Comparison of ENCODE assay signal across 9 mouse cellular contexts in genomic region chr14:7994271-7994767, GRCm38 (mm10). TPM values are rescaled to one million over a fixed set of nuclear protein-coding genes. Genes with fewer than 3 reads are reported as not detected.
A peak's percentile ranks its signal among the peaks of the same experiment; 100 is the strongest.
DNase-seq lines count a peak whose midpoint lies in the region; ATAC-seq and TF ChIP-seq lines count a peak whose summit lies in the region.
"Had no signal": no experiment of that assay in that cellular context is flagged by ENCODE, and none has a peak within 500 bp of the region (broad histone marks: within the 10 kb centered on the region; RNA-seq: fewer than 3 reads in every experiment).

Dnase1l3 (minus strand) TSS chr14:7994573.

- H3K4me1 ChIP-seq in heart, postnatal 0 days (ENCODE audit: control insufficient read depth, insufficient read depth): no peaks in the 10 kb centered on the region
- H3K4me1 ChIP-seq in liver, adult 2 months (ENCODE audit: control insufficient read depth, insufficient read depth, low read length): no peaks in the 10 kb centered on the region; the same call in none of the 2 replicates
- peaks cover 38% of the 10 kb centered on the region for H3K4me1 ChIP-seq in spleen, adult 2 months (ENCODE audit: control insufficient read depth, insufficient read depth, insufficient read length)
- no peaks in the 10 kb centered on the region for H3K4me1 ChIP-seq in forebrain, embryonic 14.5 days (ENCODE audit: control insufficient read depth, insufficient read depth, low read length)

- no peaks in the 10 kb centered on the region for H3K36me3 ChIP-seq in heart, postnatal 0 days (replicated peaks; ENCODE audit: control insufficient read depth, insufficient read depth, low read length)
- H3K36me3 ChIP-seq in liver, adult 2 months (ENCODE audit: control insufficient read depth, insufficient read depth, low read length): no peaks in the 10 kb centered on the region
- H3K36me3 ChIP-seq in spleen, adult 2 months (ENCODE audit: control insufficient read depth, insufficient read depth, low read length): no peaks in the 10 kb centered on the region
- H3K36me3 ChIP-seq in forebrain, embryonic 14.5 days (ENCODE audit: control insufficient read depth, insufficient read depth, low read length): no peaks in the 10 kb centered on the region
- H3K36me3 ChIP-seq: midbrain, embryonic 12.5 days had no signal

- peak; percentile 49 for DNase-seq in gastrocnemius, adult 2 months
- no peak for DNase-seq in gastrocnemius, adult 8-10 months (ENCODE audit: low spot score in 2 of 2)
- DNase-seq in right cerebral cortex, postnatal 4 days: peak; percentile 17
- no peak for DNase-seq in right cerebral cortex, postnatal 25 days
- DNase-seq in heart, postnatal 0 days (ENCODE audit: low spot score): peak; percentile 57
- peak; percentile 51 for DNase-seq in liver, adult 2 months (ENCODE audit: extremely low read depth, low read depth, low spot score)
- peak; percentile 65 to 70 for DNase-seq in spleen, adult 2 months (ENCODE audit: low read depth in 1 of 2, low spot score in 2 of 2)
- DNase-seq in forebrain, embryonic 14.5 days (ENCODE audit: low spot score): no peak

- no peak within 1 kb of the TSS for H3K4me2 ChIP-seq in heart, postnatal 0 days (ENCODE audit: low read depth, low read length)
- H3K4me2 ChIP-seq in forebrain, embryonic 14.5 days (ENCODE audit: low read length): no peak within 1 kb of the TSS
- H3K4me2 ChIP-seq: midbrain, embryonic 12.5 days had no signal

- H3K27me3 ChIP-seq in heart, postnatal 0 days (ENCODE audit: control insufficient read depth, insufficient read depth, low read length): 0 out of 2 replicates have a peak, but pooled peaks cover 3% of the 10 kb centered on the region
- no peaks in the 10 kb centered on the region for H3K27me3 ChIP-seq in liver, adult 2 months (ENCODE audit: control insufficient read depth, insufficient read depth, low read length)
- no peaks in the 10 kb centered on the region for H3K27me3 ChIP-seq in spleen, adult 2 months (ENCODE audit: control insufficient read depth, insufficient read depth, low read length)
- H3K27me3 ChIP-seq in forebrain, embryonic 14.5 days (replicated peaks; ENCODE audit: control insufficient read depth, insufficient read depth, low read length): no peaks in the 10 kb centered on the region

- intact Hi-C loops in gastrocnemius, adult 2 months (cut with DNase I): no loop called here

- 49% methylated on average over 8 of the region's 8 CpGs for WGBS in heart, postnatal 0 days
- WGBS in liver, adult 2 months: 55% methylated on average over 8 of the region's 8 CpGs
- 31% methylated on average over 8 of the region's 8 CpGs for WGBS in spleen, adult 2 months
- WGBS in forebrain, embryonic 14.5 days: 75% methylated on average over 8 of the region's 8 CpGs

- no peak for TF ChIP-seq POLR2A in liver, adult 2 months (IDR thresholded peaks at IDR 0.05; ENCODE audit: extremely low read depth, insufficient read depth, low read length)
- TF ChIP-seq POLR2A in spleen, adult 2 months (IDR thresholded peaks at IDR 0.05; ENCODE audit: low read depth, low read length): no peak

- no peaks in the 10 kb centered on the region for H3K79me2 ChIP-seq in liver, adult 2 months (ENCODE audit: control insufficient read depth, insufficient read depth, low read length)

- peak; percentile 62 for TF ChIP-seq CTCF in gastrocnemius, adult 2 months (IDR thresholded peaks at IDR 0.05)
- peak; percentile 68 for TF ChIP-seq CTCF in heart, postnatal 0 days (IDR thresholded peaks at IDR 0.05; ENCODE audit: low read depth)
- TF ChIP-seq CTCF in liver, adult 2 months (IDR thresholded peaks at IDR 0.05; ENCODE audit: low read depth, low read length): peak; percentile 82
- TF ChIP-seq CTCF in spleen, adult 2 months (IDR thresholded peaks at IDR 0.05; ENCODE audit: extremely low read depth, insufficient read depth, insufficient read length, insufficient replicate concordance): peak; percentile 59; the same call in 1 of the 2 replicates

- H3K4me3 ChIP-seq in gastrocnemius, adult 2 months: no peak within 1 kb of the TSS
- no peak within 1 kb of the TSS for H3K4me3 ChIP-seq in heart, postnatal 0 days (ENCODE audit: low read depth, low read length)
- peak within 1 kb of the TSS; percentile 44 for H3K4me3 ChIP-seq in liver, adult 2 months (ENCODE audit: insufficient read depth, low read depth, low read length)
- H3K4me3 ChIP-seq in spleen, adult 2 months (ENCODE audit: extremely low read depth, insufficient read depth, insufficient read length): peak within 1 kb of the TSS; percentile 25
- no peak within 1 kb of the TSS for H3K4me3 ChIP-seq in forebrain, embryonic 14.5 days (ENCODE audit: low read depth, low read length)
- H3K4me3 ChIP-seq: midbrain, embryonic 12.5 days had no signal

- H3K9me3 ChIP-seq in heart, postnatal 0 days (replicated peaks; ENCODE audit: control insufficient read depth, low read length): no peaks in the 10 kb centered on the region
- no peaks in the 10 kb centered on the region for H3K9me3 ChIP-seq in forebrain, embryonic 14.5 days (replicated peaks; ENCODE audit: control insufficient read depth, low read length)
- H3K9me3 ChIP-seq: midbrain, embryonic 12.5 days had no signal

- no peak for TF ChIP-seq EP300 in heart, postnatal 0 days (IDR thresholded peaks at IDR 0.05; ENCODE audit: low read depth)

- H3K9ac ChIP-seq in heart, postnatal 0 days (replicated peaks; ENCODE audit: low read depth, low read length): no peak within 1 kb of the TSS
- H3K9ac ChIP-seq in liver, adult 2 months (ENCODE audit: low read depth, low read length): peak within 1 kb of the TSS; percentile 50
- no peak within 1 kb of the TSS for H3K9ac ChIP-seq in forebrain, embryonic 14.5 days (ENCODE audit: low read length)
- H3K9ac ChIP-seq: midbrain, embryonic 12.5 days had no signal

- no peak within 1 kb of the TSS for H3K27ac ChIP-seq in gastrocnemius, adult 2 months
- no peak within 1 kb of the TSS for H3K27ac ChIP-seq in heart, postnatal 0 days (ENCODE audit: low read depth)
- H3K27ac ChIP-seq in liver, adult 2 months (replicated peaks; ENCODE audit: insufficient read depth, low read depth, low read length): peak within 1 kb of the TSS; percentile 86
- peak within 1 kb of the TSS; percentile 56 for H3K27ac ChIP-seq in spleen, adult 2 months (ENCODE audit: insufficient read depth, low read length)
- no peak within 1 kb of the TSS for H3K27ac ChIP-seq in forebrain, embryonic 14.5 days (ENCODE audit: low read depth, low read length)
- H3K27ac ChIP-seq: midbrain, embryonic 12.5 days had no signal

- peak; percentile 66 for ATAC-seq in heart, postnatal 0 days (ENCODE audit: insufficient read depth, low read depth)
- ATAC-seq in forebrain, embryonic 14.5 days: no peak

RNA-seq across cellular contexts. Expression of gene Dnase1l3, which starts in this region (rescaled TPM):
- total RNA-seq in gastrocnemius, adult 2 months (2021): not detected
- total RNA-seq in gastrocnemius, adult 8-10 months (2022): not detected
- not detected in 2 replicates for total RNA-seq in heart, postnatal 0 days (2014; rRNA removed; ENCODE audit: low replicate concordance)
- polyA plus RNA-seq in heart, postnatal 0 days (2015; fragmentation: Nextera tagmentation; extraction: Ambion mirVana): 0.03 TPM in 2 replicates
- total RNA-seq in liver, adult 2 months (2014; rRNA removed): 10.0 and 10.9 TPM in 2 replicates
- 20.5 and 24.3 TPM in 2 replicates for polyA plus RNA-seq in liver, adult 2 months (2012; rRNA removed)
- polyA plus RNA-seq in spleen, adult 2 months (2012; rRNA removed): 69.2 and 69.9 TPM in 2 replicates
- polyA plus RNA-seq in forebrain, embryonic 14.5 days (2014; fragmentation: Nextera tagmentation; extraction: Ambion mirVana): 0.05 and 0.15 TPM in 2 replicates

Comparison
In these comparisons a context has a peak if more than half of its experiments do, and no peak if none do; other contexts are left out.
1. RNA of gene Dnase1l3 (total RNA-seq): 10.0 to 10.9 TPM in liver, adult 2 months; not detected in gastrocnemius, adult 8-10 months, not detected in gastrocnemius, adult 2 months and not detected in heart, postnatal 0 days; every median in the first group is over 10 times any median in the second.
2. RNA of gene Dnase1l3 (polyA plus RNA-seq): 69.2 to 69.9 TPM in spleen, adult 2 months and 20.5 to 24.3 TPM in liver, adult 2 months; 0.05 to 0.15 TPM in forebrain, embryonic 14.5 days and 0.03 TPM in heart, postnatal 0 days; every median in the first group is over 10 times any median in the second.
3. DNase-seq: peak in right cerebral cortex, postnatal 4 days (single experiment), liver, adult 2 months (single experiment) and spleen, adult 2 months (2 of 2); none in gastrocnemius, adult 8-10 months (0 of 2), right cerebral cortex, postnatal 25 days (single experiment) and forebrain, embryonic 14.5 days (single experiment).
4. Peak in DNase-seq in gastrocnemius, adult 2 months; RNA of the gene not detected or under 1 TPM.
5. Peak in DNase-seq and ATAC-seq in heart, postnatal 0 days; RNA of the gene not detected or under 1 TPM.
6. H3K27ac ChIP-seq: peak in liver, adult 2 months (single experiment) and spleen, adult 2 months (single experiment); none in gastrocnemius, adult 2 months (single experiment), heart, postnatal 0 days (single experiment) and forebrain, embryonic 14.5 days (single experiment).
7. H3K4me3 ChIP-seq: peak in liver, adult 2 months (single experiment) and spleen, adult 2 months (single experiment); none in gastrocnemius, adult 2 months (single experiment), heart, postnatal 0 days (single experiment) and forebrain, embryonic 14.5 days (single experiment).
8. Peak in every context shown above with its lines, with median percentiles within 50 percentile points of each other: CTCF ChIP-seq.